Mouse (Mus musculus): Measurements from ENCODE around the gene Sephs1. TPM values are rescaled to one million over a fixed set of nuclear protein-coding genes. Genes with fewer than 3 reads are reported as not detected.

The Sephs1 gene
- polyA plus RNA-seq, 1 experiment from 2014 or later = 49.1 TPM

- Histone ChIP-seq H3K36me3 (ENCODE audit: control insufficient read depth, insufficient read depth, low read length) (peaks cover 47% of the 10 kb centered on the region), H3K27me3 (ENCODE audit: control insufficient read depth, insufficient read depth, low read length) (no peaks in the 10 kb centered on the region), H3K9me3 (ENCODE audit: control insufficient read depth, low read length) (peaks cover 10% of the 10 kb centered on the region; the same call in 1 of the 2 replicates), H3K4me3 (ENCODE audit: control insufficient read depth in 1 of 2, insufficient read depth in 1 of 2, low read depth in 1 of 2, low read length in 2 of 2) (no peak overlapping the region), H3K27ac (replicated peaks in 1 of 2; ENCODE audit: control insufficient read depth in 1 of 2, insufficient read depth in 1 of 2, low read depth in 2 of 2, low read length in 2 of 2) (no peak overlapping the region), H3K9ac (ENCODE audit: low read length) (no peak overlapping the region), H3K4me2 (ENCODE audit: low read length) (no peak overlapping the region), H3K4me1 (ENCODE audit: control insufficient read depth in 2 of 2, insufficient read depth in 2 of 2, low read length in 2 of 2) (no peaks in the 10 kb centered on the region)
- WGBS = 80% methylated on average over 3 of the region's 3 CpGs
- ATAC-seq (ENCODE audit: insufficient number of reproducible peaks, insufficient read depth, low FRiP score, low read depth) = no peak
These were observed 27.5 kb downstream of the Sephs1 start for GRCm38 (mm10) chr2:4908771-4909315.

GRCm38 (mm10) chr2:4909909-4910308 is 28.5 kb downstream of the Sephs1 start:
- no peak for ATAC-seq (ENCODE audit: insufficient number of reproducible peaks, insufficient read depth, low FRiP score, low read depth)
- no peak overlapping the region for H3K4me2 ChIP-seq (ENCODE audit: low read length)
- no peak overlapping the region for H3K9ac ChIP-seq (ENCODE audit: low read length)
- H3K27me3 ChIP-seq (ENCODE audit: control insufficient read depth, insufficient read depth, low read length) = no peaks in the 10 kb centered on the region
- H3K4me1 ChIP-seq (ENCODE audit: control insufficient read depth in 2 of 2, insufficient read depth in 2 of 2, low read length in 2 of 2) = no peaks in the 10 kb centered on the region
- peaks cover 39% of the 10 kb centered on the region for H3K36me3 ChIP-seq (ENCODE audit: control insufficient read depth, insufficient read depth, low read length)
- 60% methylated on average over 6 of the region's 6 CpGs for WGBS
- peaks cover 10% of the 10 kb centered on the region; the same call in 1 of the 2 replicates for H3K9me3 ChIP-seq (ENCODE audit: control insufficient read depth, low read length)
- no peak overlapping the region for H3K4me3 ChIP-seq (ENCODE audit: control insufficient read depth in 1 of 2, insufficient read depth in 1 of 2, low read depth in 1 of 2, low read length in 2 of 2)
- H3K27ac ChIP-seq (replicated peaks in 1 of 2; ENCODE audit: control insufficient read depth in 1 of 2, insufficient read depth in 1 of 2, low read depth in 2 of 2, low read length in 2 of 2) = no peak overlapping the region

DNA sequence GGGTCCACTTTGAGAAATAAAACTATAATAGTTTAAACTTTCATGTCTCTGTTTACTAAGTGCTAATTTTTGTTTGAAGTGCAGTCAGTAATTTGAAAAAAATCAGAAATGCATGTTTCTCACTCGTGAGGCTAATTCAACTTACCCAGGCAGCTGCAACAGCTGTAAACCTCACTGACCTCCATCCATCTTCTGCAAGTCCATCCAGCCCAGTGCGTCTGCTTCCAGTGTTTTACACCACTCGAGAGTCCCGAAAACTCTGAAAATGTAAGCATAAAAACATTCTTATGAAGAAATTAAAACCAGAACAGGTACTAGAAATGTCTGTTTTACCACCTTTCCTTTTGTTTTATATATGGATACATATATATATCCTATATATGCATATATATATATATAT is 29.2 kb downstream of the Sephs1 start:
- Histone ChIP-seq H3K4me1 (ENCODE audit: control insufficient read depth in 2 of 2, insufficient read depth in 2 of 2, low read length in 2 of 2) (no peaks in the 10 kb centered on the region), H3K9me3 (ENCODE audit: control insufficient read depth, low read length) (peaks cover 10% of the 10 kb centered on the region; the same call in 1 of the 2 replicates), H3K4me3 (ENCODE audit: control insufficient read depth in 1 of 2, insufficient read depth in 1 of 2, low read depth in 1 of 2, low read length in 2 of 2) (no peak overlapping the region), H3K9ac (ENCODE audit: low read length) (no peak overlapping the region), H3K27me3 (ENCODE audit: control insufficient read depth, insufficient read depth, low read length) (no peaks in the 10 kb centered on the region), H3K36me3 (ENCODE audit: control insufficient read depth, insufficient read depth, low read length) (peaks cover 33% of the 10 kb centered on the region), H3K4me2 (ENCODE audit: low read length) (no peak overlapping the region), H3K27ac (replicated peaks in 1 of 2; ENCODE audit: control insufficient read depth in 1 of 2, insufficient read depth in 1 of 2, low read depth in 2 of 2, low read length in 2 of 2) (no peak overlapping the region)
- ATAC-seq (ENCODE audit: insufficient number of reproducible peaks, insufficient read depth, low FRiP score, low read depth) = no peak
- WGBS = 88% methylated on average over 4 of the region's 4 CpGs

DNA sequence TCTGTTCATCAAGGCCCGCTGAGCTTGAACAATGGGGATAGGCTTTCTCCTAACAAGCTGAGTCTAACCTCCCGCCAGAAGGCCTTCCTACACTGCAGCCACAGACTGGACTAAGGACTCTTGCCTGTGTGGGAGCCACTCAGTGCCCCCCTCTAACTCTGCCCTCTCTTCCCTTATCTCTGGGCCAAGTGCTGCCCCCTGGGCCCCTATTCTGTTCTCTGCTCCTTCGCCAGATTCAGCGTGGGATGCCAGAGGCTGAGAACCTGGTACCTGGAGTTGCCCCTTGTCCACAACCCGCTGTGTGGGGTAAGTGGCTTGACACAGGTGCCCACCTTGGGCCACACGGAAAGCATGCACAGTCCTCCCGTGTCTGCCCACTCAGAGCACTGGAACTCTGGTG is 32.6 kb downstream of the Sephs1 start:
- ATAC-seq (ENCODE audit: insufficient number of reproducible peaks, insufficient read depth, low FRiP score, low read depth) = no peak
- H3K9me3 ChIP-seq (ENCODE audit: control insufficient read depth, low read length) = peaks cover 10% of the 10 kb centered on the region; the same call in 1 of the 2 replicates
- H3K27ac ChIP-seq (replicated peaks in 1 of 2; ENCODE audit: control insufficient read depth in 1 of 2, insufficient read depth in 1 of 2, low read depth in 2 of 2, low read length in 2 of 2) = no peak overlapping the region
- H3K27me3 ChIP-seq (ENCODE audit: control insufficient read depth, insufficient read depth, low read length) = no peaks in the 10 kb centered on the region
- no peak overlapping the region for H3K9ac ChIP-seq (ENCODE audit: low read length)
- no peaks in the 10 kb centered on the region for H3K36me3 ChIP-seq (ENCODE audit: control insufficient read depth, insufficient read depth, low read length)
- H3K4me1 ChIP-seq (ENCODE audit: control insufficient read depth in 2 of 2, insufficient read depth in 2 of 2, low read length in 2 of 2) = peaks cover 2 to 10% of the 10 kb centered on the region in 2 experiments; a peak in 3 of 4 replicates
- WGBS = 85% methylated on average over 7 of the region's 7 CpGs
- no peak overlapping the region for H3K4me3 ChIP-seq (ENCODE audit: control insufficient read depth in 1 of 2, insufficient read depth in 1 of 2, low read depth in 1 of 2, low read length in 2 of 2)
- H3K4me2 ChIP-seq (ENCODE audit: low read length) = no peak overlapping the region

GRCm38 (mm10) chr2:4916037-4916436 is 34.7 kb downstream of the Sephs1 start:
- H3K9ac ChIP-seq (ENCODE audit: low read length) = no peak overlapping the region
- 72% methylated on average over 6 of the region's 6 CpGs for WGBS

DNA sequence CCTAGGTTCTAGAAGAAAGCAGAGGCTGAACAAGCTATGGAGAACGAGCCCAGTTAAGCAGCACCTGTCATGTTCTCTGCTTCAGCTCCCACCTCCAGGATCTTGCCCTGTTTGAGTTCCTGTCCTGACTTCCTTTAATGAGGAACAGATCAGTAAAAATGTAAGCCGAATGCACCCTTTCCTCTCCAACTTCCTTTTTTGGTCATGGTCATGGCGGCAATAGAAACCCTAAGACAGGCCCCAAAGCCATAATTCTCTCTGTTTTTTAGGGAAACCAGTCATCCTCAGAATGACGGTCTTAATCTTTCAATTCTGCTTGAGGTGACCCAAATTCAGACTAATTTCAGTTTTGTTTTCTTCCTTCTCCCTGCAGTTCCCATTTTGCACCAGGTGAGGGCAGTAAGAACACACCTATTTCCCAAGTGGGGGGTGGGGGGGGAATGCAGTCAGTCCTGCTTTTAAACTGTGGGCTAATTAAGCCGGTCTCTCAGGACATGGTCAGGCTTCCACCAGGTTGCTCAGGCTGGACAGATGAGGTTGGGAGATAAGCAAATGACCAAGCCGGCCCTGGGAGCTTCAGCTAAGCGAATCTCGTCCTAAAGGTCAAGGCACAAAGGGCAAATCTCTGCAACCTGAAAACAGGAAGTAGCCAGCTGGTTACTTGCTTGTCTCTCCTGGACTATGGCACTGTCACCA is 36.1 kb downstream of the Sephs1 start:
- Histone ChIP-seq H3K4me3 (ENCODE audit: control insufficient read depth in 1 of 2, insufficient read depth in 1 of 2, low read depth in 1 of 2, low read length in 2 of 2) (peak overlapping the region; percentile 15 to 35; a peak in 2 of 4 replicates), H3K9me3 (ENCODE audit: control insufficient read depth, low read length) (0 out of 2 replicates have a peak, but pooled peaks cover 3% of the 10 kb centered on the region), H3K4me1 (ENCODE audit: control insufficient read depth in 2 of 2, insufficient read depth in 2 of 2, low read length in 2 of 2) (peaks cover 7 to 13% of the 10 kb centered on the region in 2 experiments), H3K36me3 (ENCODE audit: control insufficient read depth, insufficient read depth, low read length) (no peaks in the 10 kb centered on the region), H3K27me3 (ENCODE audit: control insufficient read depth, insufficient read depth, low read length) (no peaks in the 10 kb centered on the region), H3K4me2 (ENCODE audit: low read length) (peak overlapping the region; percentile 56), H3K27ac (replicated peaks in 1 of 2; ENCODE audit: control insufficient read depth in 1 of 2, insufficient read depth in 1 of 2, low read depth in 2 of 2, low read length in 2 of 2) (peak overlapping the region; percentile 56 to 85; a peak in 3 of 4 replicates), H3K9ac (ENCODE audit: low read length) (peak overlapping the region; percentile 56; the same call in 1 of the 2 replicates)
- ATAC-seq (ENCODE audit: insufficient number of reproducible peaks, insufficient read depth, low FRiP score, low read depth) = no peak
- 14% methylated on average over 8 of the region's 8 CpGs for WGBS

More at GRCm38 (mm10) chr2:4916037-4916436, 34.7 kb downstream of the Sephs1 start:
- ATAC-seq (ENCODE audit: insufficient number of reproducible peaks, insufficient read depth, low FRiP score, low read depth) = no peak
- no peak overlapping the region for H3K4me2 ChIP-seq (ENCODE audit: low read length)
- no peaks in the 10 kb centered on the region for H3K36me3 ChIP-seq (ENCODE audit: control insufficient read depth, insufficient read depth, low read length)
- H3K4me3 ChIP-seq (ENCODE audit: control insufficient read depth in 1 of 2, insufficient read depth in 1 of 2, low read depth in 1 of 2, low read length in 2 of 2) = no peak overlapping the region
- H3K9me3 ChIP-seq (ENCODE audit: control insufficient read depth, low read length) = peaks cover 10% of the 10 kb centered on the region; the same call in 1 of the 2 replicates
- no peak overlapping the region for H3K27ac ChIP-seq (replicated peaks in 1 of 2; ENCODE audit: control insufficient read depth in 1 of 2, insufficient read depth in 1 of 2, low read depth in 2 of 2, low read length in 2 of 2)
- H3K4me1 ChIP-seq (ENCODE audit: control insufficient read depth in 2 of 2, insufficient read depth in 2 of 2, low read length in 2 of 2) = peaks cover 7 to 13% of the 10 kb centered on the region in 2 experiments
- no peaks in the 10 kb centered on the region for H3K27me3 ChIP-seq (ENCODE audit: control insufficient read depth, insufficient read depth, low read length)

DNA sequence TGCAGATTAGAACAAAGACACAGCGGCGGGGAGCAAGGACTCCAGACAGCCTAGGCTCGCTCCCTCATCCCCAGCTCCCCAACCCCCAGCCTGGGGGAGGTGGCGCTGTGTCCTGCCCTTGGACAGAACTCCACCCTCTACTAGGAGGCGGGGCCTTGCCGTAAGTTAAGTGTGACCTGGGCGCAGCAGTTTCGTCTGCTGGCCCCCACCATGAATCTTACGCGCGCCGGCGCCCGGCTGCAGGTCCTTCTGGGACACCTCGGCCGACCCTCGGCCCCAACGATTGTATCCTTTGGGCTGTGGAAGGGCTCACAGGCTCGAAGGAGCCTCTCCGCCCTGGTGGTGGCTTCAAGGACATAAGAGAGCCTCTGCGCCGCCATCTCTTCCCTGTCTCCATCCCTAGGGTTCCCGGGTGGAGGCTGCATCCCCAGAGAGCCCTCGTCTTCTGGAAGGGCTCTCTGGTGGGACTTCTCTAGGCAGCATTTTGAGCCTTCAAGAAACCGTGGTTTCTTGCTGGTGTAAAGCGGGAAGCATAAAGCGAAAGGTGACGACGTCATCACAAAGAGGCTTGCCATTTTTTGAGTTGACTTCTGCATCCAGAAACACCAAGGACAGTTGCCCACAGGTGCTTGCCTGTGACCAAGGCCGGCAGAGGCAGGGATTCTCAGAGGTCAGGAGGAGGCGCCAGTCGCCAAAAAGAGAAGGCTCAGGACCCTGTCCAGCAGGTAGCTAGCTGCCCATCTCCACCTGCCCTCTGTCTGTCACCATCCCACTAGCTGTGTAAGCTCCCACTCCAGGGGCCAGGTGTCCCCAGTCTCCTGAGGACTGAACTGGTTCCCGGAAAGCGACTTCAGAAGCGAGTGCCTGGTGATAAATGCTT is 37.7 kb downstream of the Sephs1 start, which contains the start of gene Phyh:
Phyh (plus strand) TSS at position 160 of the 880 bp plus-strand sequence.
- Histone ChIP-seq H3K36me3 (ENCODE audit: control insufficient read depth, insufficient read depth, low read length) (peaks cover 2% of the 10 kb centered on the region; the same call in 1 of the 2 replicates), H3K9ac (ENCODE audit: low read length) (peak within 1 kb of the TSS; percentile 87), H3K27me3 (ENCODE audit: control insufficient read depth, insufficient read depth, low read length) (no peaks in the 10 kb centered on the region), H3K4me1 (ENCODE audit: control insufficient read depth in 2 of 2, insufficient read depth in 2 of 2, low read length in 2 of 2) (peaks cover 7 to 13% of the 10 kb centered on the region in 2 experiments), H3K4me2 (ENCODE audit: low read length) (peak within 1 kb of the TSS; percentile 86), H3K27ac (replicated peaks in 1 of 2; ENCODE audit: control insufficient read depth in 1 of 2, insufficient read depth in 1 of 2, low read depth in 2 of 2, low read length in 2 of 2) (peak within 1 kb of the TSS; percentile 82 to 85), H3K9me3 (ENCODE audit: control insufficient read depth, low read length) (no peaks in the 10 kb centered on the region), H3K4me3 (ENCODE audit: control insufficient read depth in 1 of 2, insufficient read depth in 1 of 2, low read depth in 1 of 2, low read length in 2 of 2) (peak within 1 kb of the TSS; percentile 73 to 82)
- peak; percentile 94 for ATAC-seq (ENCODE audit: insufficient number of reproducible peaks, insufficient read depth, low FRiP score, low read depth)
- 5% methylated on average over 35 of the region's 35 CpGs for WGBS
